Mouse (Mus musculus) cortical plate, adult 2 months (tissue): Measurements from ENCODE around the gene 4930519P11Rik.

Source experiments
- CTCF ChIP-seq: fragments of 200-500 bp; IDR thresholded peaks from 2 replicates; pipeline ENCODE4 v1.5.1; 2011; ENCODE audit warnings: mild to moderate bottlenecking, control low read depth, low read length; ENCODE audit not compliant: insufficient read depth; ENCODE audit errors: extremely low read depth
- POLR2A ChIP-seq: fragments of 200-500 bp; IDR thresholded peaks from 2 replicates; pipeline ENCODE4 v1.6.1; 2011; ENCODE audit warnings: mild to moderate bottlenecking, low read length, control low read depth; ENCODE audit not compliant: insufficient read depth; ENCODE audit errors: extremely low read depth

DNA sequence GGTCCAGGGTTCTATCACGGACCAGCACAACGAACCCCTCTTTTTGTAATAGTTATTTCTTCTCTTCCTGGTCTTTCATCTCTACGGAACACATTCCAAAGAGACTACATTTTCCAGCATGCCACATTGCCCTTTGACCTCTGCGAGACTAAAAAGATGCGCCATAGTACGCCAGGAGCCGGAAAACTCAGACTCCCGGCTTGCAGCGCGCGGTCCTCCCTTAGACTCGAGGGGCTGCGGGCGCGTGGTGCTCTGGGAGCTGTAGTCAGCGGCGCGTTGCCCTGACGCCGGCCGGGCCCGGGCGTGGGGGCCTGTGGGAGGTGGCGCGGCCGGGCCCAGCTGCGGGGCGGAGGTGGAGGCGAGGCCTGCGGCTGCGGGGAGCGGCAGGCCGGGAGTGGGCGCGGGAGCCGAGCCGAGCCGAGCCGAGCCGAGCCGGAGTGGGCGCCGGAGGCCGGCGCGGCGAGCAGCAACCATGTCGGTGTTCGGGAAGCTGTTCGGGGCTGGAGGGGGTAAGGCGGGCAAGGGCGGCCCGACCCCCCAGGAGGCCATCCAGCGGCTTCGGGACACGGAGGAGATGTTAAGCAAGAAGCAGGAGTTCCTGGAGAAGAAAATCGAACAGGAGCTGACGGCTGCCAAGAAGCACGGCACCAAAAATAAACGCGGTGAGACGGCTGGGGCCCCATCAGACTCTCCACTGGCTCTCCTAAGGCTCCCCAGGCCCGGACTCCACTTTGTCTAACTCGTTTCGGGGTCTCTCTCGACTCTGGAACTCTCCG is 43.7 kb upstream of the 4930519P11Rik start:
- no peak for TF ChIP-seq CTCF
- no peak for TF ChIP-seq POLR2A
